Comparison of ENCODE assay signal across 10 mouse cellular contexts in the genomic region with DNA sequence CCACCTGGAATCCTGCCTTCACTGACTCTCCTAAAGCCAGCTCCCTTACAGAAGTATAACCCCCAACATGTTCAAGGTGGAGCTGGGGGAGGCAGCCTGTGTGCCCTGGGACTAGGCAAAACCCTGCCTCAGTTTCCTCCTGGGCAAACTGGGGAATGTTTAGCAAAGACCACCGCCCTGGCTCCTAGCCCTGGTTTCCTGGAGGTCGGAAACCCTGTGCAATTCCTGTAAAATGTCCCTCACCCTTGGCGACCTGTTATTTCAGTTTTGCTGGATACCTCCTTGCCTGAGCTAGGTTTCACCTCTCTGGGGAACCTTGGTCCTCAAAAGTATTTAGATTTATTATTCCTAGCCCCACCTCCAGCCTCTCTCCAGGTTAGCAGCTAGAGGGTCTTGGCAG. TPM values are rescaled to one million over a fixed set of nuclear protein-coding genes. Genes with fewer than 3 reads are reported as not detected.
A peak's percentile ranks its signal among the peaks of the same experiment; 100 is the strongest.
DNase-seq lines count a peak whose midpoint lies in the region; ATAC-seq lines count a peak whose summit lies in the region.
"Had no signal": no experiment of that assay in that cellular context is flagged by ENCODE, and none has a peak within 500 bp of the region (broad histone marks: within the 10 kb centered on the region; RNA-seq: fewer than 3 reads in every experiment).

No protein-coding gene starts in this region.

- H3K36me3 ChIP-seq in lung, embryonic 16.5 days (ENCODE audit: control insufficient read depth, insufficient read depth, low read length), result no peaks in the 10 kb centered on the region
- H3K36me3 ChIP-seq in hindbrain, embryonic 15.5 days, result no peaks in the 10 kb centered on the region
- H3K36me3 ChIP-seq in neural tube, embryonic 15.5 days, result no peaks in the 10 kb centered on the region

- no peak for ATAC-seq in lung, embryonic 16.5 days (ENCODE audit: low read depth)
- no peak for ATAC-seq in hindbrain, embryonic 15.5 days (ENCODE audit: low FRiP score, low read depth)
- ATAC-seq in neural tube, embryonic 15.5 days (ENCODE audit: low FRiP score), result no peak

- H3K27ac ChIP-seq in lung, embryonic 16.5 days (ENCODE audit: low read length), result peak overlapping the region; percentile 88
- H3K27ac ChIP-seq in hindbrain, embryonic 15.5 days (replicated peaks), result no peak overlapping the region
- no peak overlapping the region for H3K27ac ChIP-seq in neural tube, embryonic 15.5 days (replicated peaks)

- peaks cover 41% of the 10 kb centered on the region for H3K4me1 ChIP-seq in lung, embryonic 16.5 days (replicated peaks; ENCODE audit: control insufficient read depth, insufficient read depth, low read length)
- H3K4me1 ChIP-seq in hindbrain, embryonic 15.5 days (replicated peaks), result peaks cover 33% of the 10 kb centered on the region
- peaks cover 35% of the 10 kb centered on the region for H3K4me1 ChIP-seq in neural tube, embryonic 15.5 days

- no peaks in the 10 kb centered on the region for H3K9me3 ChIP-seq in lung, embryonic 16.5 days (ENCODE audit: control insufficient read depth, low read length)
- no peaks in the 10 kb centered on the region for H3K9me3 ChIP-seq in hindbrain, embryonic 15.5 days
- H3K9me3 ChIP-seq in neural tube, embryonic 15.5 days (replicated peaks), result no peaks in the 10 kb centered on the region

- 64% methylated on average over 3 of the region's 3 CpGs for WGBS in lung, embryonic 16.5 days
- 77% methylated on average over 3 of the region's 3 CpGs for WGBS in hindbrain, embryonic 15.5 days
- WGBS in neural tube, embryonic 15.5 days, result 79% methylated on average over 3 of the region's 3 CpGs

- no peaks in the 10 kb centered on the region for H3K27me3 ChIP-seq in lung, embryonic 16.5 days (ENCODE audit: control insufficient read depth, insufficient read depth, low read depth, low read length)
- no peaks in the 10 kb centered on the region for H3K27me3 ChIP-seq in hindbrain, embryonic 15.5 days
- H3K27me3 ChIP-seq in neural tube, embryonic 15.5 days (replicated peaks), result no peaks in the 10 kb centered on the region

- H3K4me3 ChIP-seq in lung, embryonic 16.5 days (ENCODE audit: low read length), result no peak overlapping the region
- no peak overlapping the region for H3K4me3 ChIP-seq in hindbrain, embryonic 15.5 days
- H3K4me3 ChIP-seq in neural tube, embryonic 15.5 days (replicated peaks), result no peak overlapping the region

- intact Hi-C loops in heart, postnatal 36 days (cut with DNase I), result loop anchor here (10.0 kb wide), 1 partner anchor 275 kb away; no protein-coding TSS in a partner anchor

- H3K9ac ChIP-seq in lung, embryonic 16.5 days (ENCODE audit: low read length), result peak overlapping the region; percentile 69
- 0 out of 2 replicates have a peak overlapping the region, but pooled peaks have one; percentile 12 for H3K9ac ChIP-seq in hindbrain, embryonic 15.5 days
- peak overlapping the region; percentile 50; the same call in 1 of the 2 replicates for H3K9ac ChIP-seq in neural tube, embryonic 15.5 days (replicated peaks)

- H3K4me2 ChIP-seq in lung, embryonic 16.5 days (ENCODE audit: low read depth, low read length), result peak overlapping the region; percentile 75
- peak overlapping the region; percentile 48 for H3K4me2 ChIP-seq in hindbrain, embryonic 15.5 days
- peak overlapping the region; percentile 55; the same call in 1 of the 2 replicates for H3K4me2 ChIP-seq in neural tube, embryonic 15.5 days

- peak; percentile 92 for DNase-seq in heart, adult 11 months
- DNase-seq in heart, postnatal 36 days, result no peak
- no peak for DNase-seq in lung, adult 18-20 months
- no peak for DNase-seq in MN1 (ENCODE audit: low spot score)
- DNase-seq in thymus, postnatal 25 days, result no peak
- DNase-seq: thymus, adult 18-20 months had no signal

RNA-seq across cellular contexts. Expression of a gene that starts 1.1 kb away (rescaled TPM):
- 10 to 100 TPM; 26.2 to 41.8 TPM for total RNA-seq in heart, postnatal 36 days (2021)
- 38.1 and 39.5 TPM in 2 replicates for polyA plus RNA-seq in lung, embryonic 16.5 days (2015; fragmentation: Nextera tagmentation; extraction: Ambion mirVana)
- polyA plus RNA-seq in hindbrain, embryonic 15.5 days (2015; fragmentation: Nextera tagmentation; extraction: Ambion mirVana), result 8.3 and 9.1 TPM in 2 replicates
- polyA plus RNA-seq in neural tube, embryonic 15.5 days (2015; fragmentation: Nextera tagmentation; extraction: Ambion mirVana), result 7.7 and 12.9 TPM in 2 replicates

RNA-seq across cellular contexts. Expression of a gene that starts 14.3 kb away (rescaled TPM):
- not detected for total RNA-seq in heart, postnatal 36 days (2021)
- polyA plus RNA-seq in lung, embryonic 16.5 days (2015; fragmentation: Nextera tagmentation; extraction: Ambion mirVana), result 0.05 TPM in 1 of 2 replicates, not detected in the other
- polyA plus RNA-seq in hindbrain, embryonic 15.5 days (2015; fragmentation: Nextera tagmentation; extraction: Ambion mirVana), result 0.61 and 0.71 TPM in 2 replicates
- 0.50 and 0.57 TPM in 2 replicates for polyA plus RNA-seq in neural tube, embryonic 15.5 days (2015; fragmentation: Nextera tagmentation; extraction: Ambion mirVana)
- total RNA-seq: common myeloid progenitor, adult 5-6 weeks had no signal

RNA-seq across cellular contexts. Expression of a gene that starts 35.1 kb away (rescaled TPM):
- total RNA-seq in heart, postnatal 36 days (2021), result under 1 TPM; 0.39 to 0.54 TPM
- 0.39 and 1.2 TPM in 2 replicates for polyA plus RNA-seq in lung, embryonic 16.5 days (2015; fragmentation: Nextera tagmentation; extraction: Ambion mirVana)
- 0.22 and 0.26 TPM in 2 replicates for polyA plus RNA-seq in hindbrain, embryonic 15.5 days (2015; fragmentation: Nextera tagmentation; extraction: Ambion mirVana)
- polyA plus RNA-seq in neural tube, embryonic 15.5 days (2015; fragmentation: Nextera tagmentation; extraction: Ambion mirVana), result 0.12 and 2.8 TPM in 2 replicates

RNA-seq across cellular contexts. Expression of a gene that starts 42.4 kb away (rescaled TPM):
- total RNA-seq in heart, postnatal 36 days (2021), result 1 to 10 TPM; 2.7 to 7.4 TPM
- 23.4 and 39.3 TPM in 2 replicates for polyA plus RNA-seq in lung, embryonic 16.5 days (2015; fragmentation: Nextera tagmentation; extraction: Ambion mirVana)
- polyA plus RNA-seq in hindbrain, embryonic 15.5 days (2015; fragmentation: Nextera tagmentation; extraction: Ambion mirVana), result 5.4 and 5.6 TPM in 2 replicates
- 6.7 and 77.0 TPM in 2 replicates for polyA plus RNA-seq in neural tube, embryonic 15.5 days (2015; fragmentation: Nextera tagmentation; extraction: Ambion mirVana)

Comparison
In these comparisons a context has a peak if more than half of its experiments do, and no peak if none do; other contexts are left out.
1. H3K9ac ChIP-seq: peak in every context shown above with its lines; median percentile 69 in lung, embryonic 16.5 days; 50 in neural tube, embryonic 15.5 days; 12 in hindbrain, embryonic 15.5 days.